Mouse (Mus musculus): ENCODE results near the gene Abca17. TPM values are rescaled to one million over a fixed set of nuclear protein-coding genes. Genes with fewer than 3 reads are reported as not detected.

Gene Abca17
- polyA plus RNA-seq (2015; fragmentation: Nextera tagmentation; extraction: Ambion mirVana), result 0.43 and 0.61 TPM in 2 replicates

DNA sequence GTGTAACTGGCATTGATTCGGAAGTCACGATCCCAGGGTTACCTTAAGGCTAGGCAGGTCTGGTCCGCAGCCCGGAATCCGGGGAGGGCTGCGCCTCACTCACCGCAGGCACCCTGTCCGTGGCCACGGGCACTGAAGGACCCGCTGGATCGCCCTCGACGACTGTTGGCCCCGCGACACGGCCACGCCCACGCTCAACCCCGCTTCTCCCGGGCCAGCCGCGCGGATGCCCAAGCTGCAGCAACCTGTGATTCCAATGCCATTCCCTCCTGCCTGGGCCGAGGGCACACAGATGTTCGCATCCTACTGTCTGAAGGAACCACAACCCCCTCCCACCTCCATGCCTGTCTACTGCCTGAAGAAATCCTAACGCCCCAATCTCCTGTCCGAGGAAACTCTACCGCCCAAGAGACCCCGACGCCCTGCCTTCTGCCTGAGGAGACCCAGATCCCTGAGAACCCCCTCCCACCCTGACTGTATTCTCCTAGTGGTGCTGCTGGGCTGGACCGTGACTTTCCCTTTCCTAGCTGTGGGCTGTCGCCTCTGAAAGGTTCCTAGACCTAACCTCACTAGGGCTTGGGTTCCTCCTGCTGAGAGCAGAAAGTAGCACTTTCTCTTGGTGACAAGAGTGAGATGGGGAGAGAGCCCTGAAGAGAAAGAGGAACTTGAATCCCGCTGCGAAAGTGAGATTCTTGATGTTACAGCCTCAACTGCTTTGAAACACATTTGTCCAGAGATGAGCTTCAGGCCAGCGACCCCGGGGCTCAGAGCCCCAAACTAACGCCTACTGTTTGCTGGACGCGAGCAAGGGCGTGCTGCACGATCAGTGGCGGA is at the start of gene Abca17:
Gene Abca17, minus strand, starts transcription at position 143 of the 834 bp plus-strand sequence.
- Histone ChIP-seq H3K27ac (peak within 1 kb of the TSS; percentile 84), H3K9ac (peak within 1 kb of the TSS; percentile 96), H3K27me3 (peaks cover 19% of the 10 kb centered on the region), H3K4me1 (replicated peaks) (peaks cover 41% of the 10 kb centered on the region), H3K9me3 (no peaks in the 10 kb centered on the region), H3K4me2 (peak within 1 kb of the TSS; percentile 84), H3K4me3 (peak within 1 kb of the TSS; percentile 87), H3K36me3 (no peaks in the 10 kb centered on the region)
- peak; percentile 62 for ATAC-seq (ENCODE audit: low FRiP score)
- 3% methylated on average over 42 of the region's 42 CpGs for WGBS

DNA sequence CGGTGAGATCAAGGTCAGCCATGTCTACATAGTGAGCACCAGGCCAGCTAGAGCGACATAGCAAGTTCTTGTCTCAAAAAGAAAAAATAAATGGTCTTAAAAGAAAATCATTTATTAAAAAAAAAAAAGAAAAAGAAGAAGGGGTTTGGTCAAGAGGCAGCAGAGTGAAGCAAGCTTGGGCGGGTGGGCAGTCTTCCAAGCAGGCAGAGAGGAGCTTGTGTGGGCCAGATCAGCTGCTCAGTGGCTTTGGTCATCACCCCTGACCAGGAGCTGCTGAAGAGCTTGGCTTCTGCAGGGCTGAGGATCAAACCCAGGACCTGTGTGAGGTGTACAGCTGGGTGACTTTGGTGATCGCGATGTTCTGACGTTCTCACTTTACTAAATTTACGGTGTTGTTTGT is 43.6 kb upstream of the Abca17 start:
- Histone ChIP-seq H3K27ac (no peak overlapping the region), H3K36me3 (peaks cover 84% of the 10 kb centered on the region), H3K4me3 (no peak overlapping the region), H3K4me1 (replicated peaks) (no peaks in the 10 kb centered on the region), H3K4me2 (no peak overlapping the region), H3K9ac (no peak overlapping the region), H3K9me3 (no peaks in the 10 kb centered on the region), H3K27me3 (no peaks in the 10 kb centered on the region)
- WGBS, result 93% methylated on average over 7 of the region's 7 CpGs
- ATAC-seq (ENCODE audit: low FRiP score), result no peak

DNA sequence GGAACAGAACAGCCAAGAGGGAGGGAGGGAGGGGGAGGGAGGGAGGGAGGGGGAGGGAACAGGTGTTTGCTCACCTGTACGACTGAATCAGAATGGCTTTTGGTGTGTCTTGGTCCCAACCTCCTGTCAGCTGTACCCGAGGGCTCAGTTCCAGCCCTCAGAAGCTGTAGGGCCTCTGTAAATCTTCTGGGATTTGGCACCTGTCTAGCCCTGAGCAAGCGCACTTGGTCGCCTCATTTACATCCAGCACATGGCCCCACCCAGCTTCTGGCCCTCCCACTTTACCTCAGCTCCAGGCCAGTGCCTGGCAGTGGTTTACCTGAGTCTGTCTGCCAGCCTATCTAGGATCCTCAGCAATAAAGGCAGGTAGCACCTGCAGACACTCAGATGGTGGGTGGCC is 42.7 kb upstream of the Abca17 start:
- no peaks in the 10 kb centered on the region for H3K27me3 ChIP-seq
- no peak overlapping the region for H3K4me2 ChIP-seq
- H3K9ac ChIP-seq, result no peak overlapping the region
- H3K4me1 ChIP-seq (replicated peaks), result no peaks in the 10 kb centered on the region
- ATAC-seq (ENCODE audit: low FRiP score), result no peak
- H3K9me3 ChIP-seq, result no peaks in the 10 kb centered on the region
- no peak overlapping the region for H3K27ac ChIP-seq
- no peak overlapping the region for H3K4me3 ChIP-seq
- WGBS, result 49% methylated on average over 4 of the region's 4 CpGs
- H3K36me3 ChIP-seq, result peaks cover 84% of the 10 kb centered on the region

DNA sequence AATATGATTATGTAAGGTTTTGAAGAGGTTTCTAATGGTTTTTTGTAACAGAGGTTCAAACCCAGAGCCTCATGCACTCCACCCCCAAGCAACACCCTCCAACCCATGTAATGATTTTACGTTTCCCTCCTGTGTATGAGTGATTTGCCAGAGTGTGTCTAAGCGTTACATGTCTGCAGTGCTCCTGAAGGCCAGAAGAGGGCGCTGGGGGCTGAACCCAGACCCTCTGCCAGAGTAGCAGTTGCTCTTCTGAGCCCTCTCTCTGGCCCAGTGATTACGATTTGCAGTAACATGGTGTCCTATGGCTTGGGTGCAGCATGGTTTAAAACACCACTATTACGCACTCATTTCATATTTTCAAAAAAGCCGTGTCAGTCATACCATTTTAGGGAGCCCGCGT is 40.3 kb upstream of the Abca17 start:
- no peak for ATAC-seq (ENCODE audit: low FRiP score)
- Histone ChIP-seq H3K27ac (no peak overlapping the region), H3K4me3 (no peak overlapping the region), H3K9me3 (no peaks in the 10 kb centered on the region), H3K4me2 (no peak overlapping the region), H3K36me3 (peaks cover 84% of the 10 kb centered on the region), H3K27me3 (no peaks in the 10 kb centered on the region), H3K4me1 (replicated peaks) (no peaks in the 10 kb centered on the region), H3K9ac (no peak overlapping the region)
- WGBS, result 66% methylated on average over 8 of the region's 8 CpGs

DNA sequence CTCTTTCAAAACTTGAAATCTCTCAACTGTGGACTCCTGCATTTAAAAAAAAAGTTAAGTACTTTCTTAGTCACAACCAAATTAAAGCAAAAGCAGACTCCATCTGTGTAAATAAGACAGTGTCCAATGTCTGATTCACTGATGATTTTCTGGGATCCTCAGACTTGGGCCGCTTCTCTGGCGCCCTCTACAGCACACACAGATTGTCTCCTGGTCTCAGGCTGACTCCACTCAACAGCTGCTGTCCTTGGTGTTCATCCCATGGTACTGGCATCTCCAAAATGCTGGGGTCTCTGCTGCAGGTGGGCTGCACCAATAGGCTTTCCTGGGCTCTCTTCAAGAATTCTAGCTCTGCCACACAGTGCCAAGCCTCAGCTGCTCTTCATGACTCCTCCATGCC is 39.0 kb upstream of the Abca17 start:
- no peak for ATAC-seq (ENCODE audit: low FRiP score)
- no peak overlapping the region for H3K4me3 ChIP-seq
- WGBS, result 6% methylated on average over 2 of the region's 2 CpGs
- no peak overlapping the region for H3K4me2 ChIP-seq
- H3K4me1 ChIP-seq (replicated peaks), result no peaks in the 10 kb centered on the region
- no peak overlapping the region for H3K9ac ChIP-seq
- no peak overlapping the region for H3K27ac ChIP-seq
- H3K9me3 ChIP-seq, result no peaks in the 10 kb centered on the region
- H3K36me3 ChIP-seq, result peaks cover 89% of the 10 kb centered on the region
- no peaks in the 10 kb centered on the region for H3K27me3 ChIP-seq

DNA sequence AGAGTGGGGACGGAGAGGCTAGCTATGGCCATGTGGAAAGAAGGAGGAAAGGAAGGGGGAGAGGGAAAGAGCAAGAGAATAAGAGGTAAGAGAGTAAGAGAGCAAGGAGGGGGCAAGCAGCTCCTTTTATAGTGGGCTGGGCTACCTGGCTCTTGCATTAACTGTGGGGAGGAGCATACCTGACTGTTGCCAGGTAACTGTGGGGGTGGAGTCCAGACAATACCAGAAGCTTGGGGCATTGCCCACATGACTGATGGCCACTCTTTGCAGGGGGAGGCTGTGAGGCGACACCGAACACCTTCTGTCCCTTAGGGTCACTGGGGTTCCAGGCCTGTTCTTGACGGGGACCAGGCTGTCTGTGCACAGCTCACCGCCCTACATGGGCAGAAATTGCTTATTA is 37.8 kb upstream of the Abca17 start:
- H3K9ac ChIP-seq, result no peak overlapping the region
- peaks cover 94% of the 10 kb centered on the region for H3K36me3 ChIP-seq
- H3K27ac ChIP-seq, result no peak overlapping the region
- no peak overlapping the region for H3K4me3 ChIP-seq
- H3K4me2 ChIP-seq, result no peak overlapping the region
- H3K27me3 ChIP-seq, result no peaks in the 10 kb centered on the region
- H3K9me3 ChIP-seq, result no peaks in the 10 kb centered on the region
- 81% methylated on average over 5 of the region's 5 CpGs for WGBS
- no peak for ATAC-seq (ENCODE audit: low FRiP score)
- no peaks in the 10 kb centered on the region for H3K4me1 ChIP-seq (replicated peaks)

DNA sequence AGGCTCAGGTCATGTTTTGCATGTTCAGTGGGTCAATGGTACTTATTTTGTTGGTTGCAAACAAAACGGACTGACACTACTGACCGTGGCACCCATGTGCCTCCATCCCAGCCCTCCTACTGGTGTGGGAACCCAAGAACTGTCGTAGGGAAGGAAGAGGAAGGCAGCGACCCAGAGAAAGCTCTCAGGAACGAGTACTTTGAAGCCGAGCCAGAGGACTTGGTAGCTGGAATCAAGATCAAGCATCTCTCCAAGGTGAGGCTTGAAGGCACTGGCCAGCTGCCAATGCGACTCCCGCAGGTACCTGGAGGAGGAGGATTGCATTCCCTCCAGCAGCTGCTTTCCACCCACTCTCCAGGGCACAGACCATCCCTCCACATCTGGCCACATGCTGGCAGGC is 32.9 kb upstream of the Abca17 start:
- Histone ChIP-seq H3K4me3 (no peak overlapping the region), H3K27me3 (no peaks in the 10 kb centered on the region), H3K4me1 (replicated peaks) (no peaks in the 10 kb centered on the region), H3K4me2 (no peak overlapping the region), H3K9me3 (no peaks in the 10 kb centered on the region), H3K36me3 (peaks cover 87% of the 10 kb centered on the region), H3K27ac (no peak overlapping the region), H3K9ac (no peak overlapping the region)
- WGBS, result 87% methylated on average over 8 of the region's 8 CpGs
- ATAC-seq (ENCODE audit: low FRiP score), result no peak

DNA sequence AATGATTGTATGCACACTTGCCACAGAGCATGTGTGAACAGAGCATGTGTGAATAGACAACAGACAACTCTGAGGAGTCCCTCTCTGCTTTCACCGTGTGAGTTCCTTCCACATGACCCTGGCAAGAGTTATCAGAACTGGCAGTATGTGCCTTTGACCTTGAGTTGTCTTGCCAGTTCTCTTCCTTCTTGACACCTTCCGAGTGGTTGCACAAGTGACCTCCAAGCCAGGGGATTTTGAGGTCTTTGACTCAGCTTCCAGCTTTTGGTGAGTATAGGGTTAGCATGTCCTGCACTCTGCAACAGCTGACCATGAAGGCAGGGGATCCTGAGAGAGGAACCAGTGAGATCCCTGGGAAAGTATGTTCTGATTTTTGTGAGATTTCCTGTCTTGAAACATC is 27.6 kb upstream of the Abca17 start:
- no peak overlapping the region for H3K9ac ChIP-seq
- peaks cover 85% of the 10 kb centered on the region for H3K36me3 ChIP-seq
- no peak overlapping the region for H3K4me2 ChIP-seq
- no peak for ATAC-seq (ENCODE audit: low FRiP score)
- no peaks in the 10 kb centered on the region for H3K4me1 ChIP-seq (replicated peaks)
- WGBS, result 89% methylated on average over 2 of the region's 2 CpGs
- H3K27me3 ChIP-seq, result no peaks in the 10 kb centered on the region
- H3K27ac ChIP-seq, result no peak overlapping the region
- H3K9me3 ChIP-seq, result no peaks in the 10 kb centered on the region
- H3K4me3 ChIP-seq, result no peak overlapping the region

DNA sequence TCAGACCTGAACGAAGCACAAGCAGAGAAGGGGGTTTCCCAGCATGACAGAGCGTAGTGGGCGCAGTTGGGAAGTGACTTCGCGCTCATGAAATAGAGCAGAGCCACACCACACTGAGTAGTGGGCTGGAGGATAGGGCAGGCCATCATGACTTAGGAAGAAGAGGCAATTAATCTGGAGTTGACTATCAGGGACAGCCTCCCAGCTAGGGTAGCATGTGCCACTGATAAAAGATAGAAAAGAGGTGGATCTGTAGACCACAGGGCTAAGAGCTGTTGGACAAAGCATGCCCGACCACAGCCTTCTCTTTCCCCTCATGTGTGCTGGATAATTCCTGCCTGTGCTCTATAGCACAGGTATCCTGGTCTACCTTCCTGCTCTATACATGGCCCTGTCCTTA is 25.0 kb upstream of the Abca17 start:
- H3K9me3 ChIP-seq, result no peaks in the 10 kb centered on the region
- H3K36me3 ChIP-seq, result peaks cover 87% of the 10 kb centered on the region
- no peaks in the 10 kb centered on the region for H3K27me3 ChIP-seq
- no peak overlapping the region for H3K27ac ChIP-seq
- H3K4me1 ChIP-seq (replicated peaks), result no peaks in the 10 kb centered on the region
- no peak overlapping the region for H3K9ac ChIP-seq
- no peak for ATAC-seq (ENCODE audit: low FRiP score)
- H3K4me3 ChIP-seq, result no peak overlapping the region
- 92% methylated on average over 6 of the region's 6 CpGs for WGBS
- H3K4me2 ChIP-seq, result no peak overlapping the region

DNA sequence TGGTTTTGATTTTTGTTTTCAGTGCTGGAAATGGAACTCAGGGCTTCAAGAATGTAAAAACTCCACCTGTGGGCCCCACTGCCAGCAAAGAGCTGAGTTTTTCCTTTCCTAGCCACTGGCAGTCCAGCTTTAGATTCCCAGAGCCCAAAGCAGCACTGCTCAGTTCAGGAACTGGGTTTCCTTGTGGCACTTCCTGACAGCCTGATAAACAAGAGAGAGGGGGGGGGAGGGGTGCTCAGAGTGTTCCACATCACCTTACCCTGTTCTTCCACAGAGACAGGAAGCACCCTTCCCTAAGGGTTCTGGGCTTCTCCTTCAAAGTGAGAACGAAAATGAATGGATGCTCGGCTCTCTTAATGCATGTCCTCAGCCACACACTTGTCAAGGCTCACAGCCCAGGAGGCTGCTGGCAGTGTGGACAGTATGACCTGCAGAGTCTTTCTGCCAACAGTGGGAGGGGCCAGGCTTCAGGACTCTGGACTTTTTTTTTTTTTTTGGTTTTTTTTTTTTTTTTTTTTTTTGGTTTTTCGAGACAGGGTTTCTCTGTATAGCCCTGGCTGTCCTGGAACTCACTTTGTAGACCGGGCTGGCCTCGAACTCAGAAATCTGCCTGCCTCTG is 24.3 kb upstream of the Abca17 start:
- peaks cover 93% of the 10 kb centered on the region for H3K36me3 ChIP-seq
- H3K4me2 ChIP-seq, result no peak overlapping the region
- no peaks in the 10 kb centered on the region for H3K9me3 ChIP-seq
- no peak overlapping the region for H3K27ac ChIP-seq
- H3K4me1 ChIP-seq (replicated peaks), result no peaks in the 10 kb centered on the region
- H3K27me3 ChIP-seq, result no peaks in the 10 kb centered on the region
- no peak overlapping the region for H3K4me3 ChIP-seq
- no peak overlapping the region for H3K9ac ChIP-seq
- no peak for ATAC-seq (ENCODE audit: low FRiP score)
- WGBS, result 81% methylated on average over 5 of the region's 5 CpGs

DNA sequence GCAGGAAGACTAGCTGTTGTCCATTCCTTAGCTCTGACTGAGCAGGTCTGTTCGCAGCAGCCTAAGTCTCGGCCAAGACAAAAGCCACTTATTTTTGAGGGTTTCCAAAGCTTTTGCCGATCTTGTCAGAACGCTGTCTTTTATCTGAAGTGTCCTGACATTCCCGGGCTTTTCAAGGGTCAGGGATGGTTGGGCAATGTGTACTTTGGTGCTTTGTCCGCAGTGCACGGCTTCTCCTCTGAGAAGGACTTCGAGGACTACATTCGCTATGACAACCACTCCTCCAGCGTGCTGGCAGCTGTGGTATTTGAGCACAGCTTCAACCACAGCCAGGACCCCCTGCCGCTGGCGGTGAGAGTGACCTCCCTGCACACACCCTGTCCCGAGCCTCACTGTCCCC is 15.0 kb upstream of the Abca17 start:
- no peak overlapping the region for H3K27ac ChIP-seq
- H3K9ac ChIP-seq, result no peak overlapping the region
- H3K4me3 ChIP-seq, result no peak overlapping the region
- H3K9me3 ChIP-seq, result no peaks in the 10 kb centered on the region
- no peaks in the 10 kb centered on the region for H3K27me3 ChIP-seq
- no peak for ATAC-seq (ENCODE audit: low FRiP score)
- 31% methylated on average over 13 of the region's 13 CpGs for WGBS
- no peak overlapping the region for H3K4me2 ChIP-seq
- no peaks in the 10 kb centered on the region for H3K4me1 ChIP-seq (replicated peaks)
- H3K36me3 ChIP-seq, result peaks cover 60% of the 10 kb centered on the region

DNA sequence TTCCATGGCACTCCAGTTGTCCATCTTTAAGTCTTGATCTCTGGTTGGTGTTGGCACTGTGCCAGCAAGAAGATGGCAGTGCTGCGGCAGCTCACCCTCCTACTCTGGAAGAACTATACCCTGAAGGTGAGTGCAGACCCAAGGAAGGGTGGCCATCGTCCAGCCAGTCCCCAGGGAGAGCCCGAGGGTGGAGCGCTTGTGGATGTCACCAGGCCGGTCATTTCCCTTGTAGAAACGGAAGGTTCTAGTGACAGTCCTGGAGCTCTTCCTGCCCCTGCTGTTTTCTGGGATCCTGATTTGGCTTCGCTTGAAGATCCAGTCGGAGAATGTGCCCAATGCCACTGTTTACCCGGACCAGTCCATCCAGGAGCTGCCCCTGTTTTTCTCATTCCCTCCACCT is 13.6 kb upstream of the Abca17 start:
- H3K4me3 ChIP-seq, result no peak overlapping the region
- peaks cover 50% of the 10 kb centered on the region for H3K36me3 ChIP-seq
- H3K27me3 ChIP-seq, result no peaks in the 10 kb centered on the region
- H3K4me1 ChIP-seq (replicated peaks), result no peaks in the 10 kb centered on the region
- ATAC-seq (ENCODE audit: low FRiP score), result no peak
- no peaks in the 10 kb centered on the region for H3K9me3 ChIP-seq
- no peak overlapping the region for H3K27ac ChIP-seq
- H3K4me2 ChIP-seq, result no peak overlapping the region
- no peak overlapping the region for H3K9ac ChIP-seq
- WGBS, result 86% methylated on average over 9 of the region's 9 CpGs

DNA sequence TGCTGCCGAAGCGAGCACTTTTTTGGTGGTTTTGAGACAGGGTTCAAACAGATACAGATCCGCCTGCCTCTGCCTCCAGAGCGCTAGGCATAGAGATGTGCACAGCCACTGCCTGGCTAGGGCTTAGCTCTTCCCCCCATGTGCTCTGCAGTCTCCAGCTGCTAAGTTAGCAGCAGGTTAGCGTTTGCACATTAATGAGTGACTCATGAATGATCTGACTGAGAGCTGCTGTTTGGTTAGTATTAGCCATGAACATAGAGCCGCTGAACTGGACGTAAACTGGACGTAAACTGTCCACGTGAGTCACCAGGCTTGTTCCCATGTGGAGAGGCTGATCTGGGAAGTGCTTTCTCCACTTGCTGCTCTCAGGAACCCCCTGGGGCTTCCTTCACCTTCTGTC is 11.7 kb upstream of the Abca17 start:
- WGBS, result 74% methylated on average over 9 of the region's 9 CpGs
- Histone ChIP-seq H3K27me3 (no peaks in the 10 kb centered on the region), H3K27ac (no peak overlapping the region), H3K4me2 (no peak overlapping the region), H3K4me1 (replicated peaks) (no peaks in the 10 kb centered on the region), H3K4me3 (no peak overlapping the region), H3K9ac (no peak overlapping the region), H3K36me3 (peaks cover 48% of the 10 kb centered on the region), H3K9me3 (no peaks in the 10 kb centered on the region)
- no peak for ATAC-seq (ENCODE audit: low FRiP score)
